Mouse (Mus musculus) lung, embryonic 15.5 days (tissue): Measurements from ENCODE around the gene Igfbpl1. TPM values are rescaled to one million over a fixed set of nuclear protein-coding genes. Genes with fewer than 3 reads are reported as not detected.

Source experiments
- ATAC-seq: fragments of 200-750 bp; cut with Nextera tagmentation; 2 replicates; pipeline ENCODE4 v1.8.0; 2017; ENCODE audit warnings: moderate number of reproducible peaks, borderline replicate concordance; ENCODE audit not compliant: low FRiP score, low TSS enrichment; ENCODE audit errors: extremely low read depth
- H3K27ac ChIP-seq: fragments of 300-500 bp; sonication (generic); 2 replicates; pipeline ENCODE4 v1.5.1; 2015; ENCODE audit warnings: moderate library complexity, mild to moderate bottlenecking, inconsistent platforms
- H3K27me3 ChIP-seq: fragments of 300-500 bp; sonication (generic); 2 replicates; pipeline ENCODE4 v1.6.1; 2015; ENCODE audit warnings: inconsistent platforms
- H3K36me3 ChIP-seq: fragments of 300-500 bp; sonication (generic); 2 replicates; pipeline ENCODE4 v1.6.1; 2015; ENCODE audit warnings: inconsistent platforms
- H3K4me1 ChIP-seq: fragments of 300-500 bp; sonication (generic); 2 replicates; pipeline ENCODE4 v1.6.1; 2015; ENCODE audit warnings: inconsistent platforms
- H3K4me2 ChIP-seq: fragments of 300-500 bp; sonication (generic); 2 replicates; pipeline ENCODE4 v1.6.1; 2015; ENCODE audit warnings: inconsistent platforms, mild to moderate bottlenecking, moderate library complexity
- H3K4me3 ChIP-seq: fragments of 300-500 bp; sonication (generic); 2 replicates; pipeline ENCODE4 v1.5.1; 2015; ENCODE audit warnings: mild to moderate bottlenecking, inconsistent platforms
- H3K9ac ChIP-seq: fragments of 300-500 bp; sonication (generic); 2 replicates; pipeline ENCODE4 v1.6.1; 2015; ENCODE audit warnings: inconsistent platforms
- H3K9me3 ChIP-seq: fragments of 300-500 bp; sonication (generic); 2 replicates; pipeline ENCODE4 v1.6.1; 2016; ENCODE audit warnings: inconsistent platforms
- WGBS: fragments of 180-500 bp; shearing (Covaris S2); methylation state at CpG from one replicate; pipeline ENCODE4 v1.1.7; 2015; 5-methylcytosine and 5-hydroxymethylcytosine counted together
- polyA plus RNA-seq: library from polyadenylated mRNA; unstranded; fragments of >200 nt; fragmentation: Nextera tagmentation; extraction: Ambion mirVana; gene quantifications from 2 replicates; pipeline ENCODE4 v1.2.1, GENCODE M21; 2015

Gene Igfbpl1
- polyA plus RNA-seq, 1 experiment from 2014 or later, result 0.07 TPM

GRCm38 (mm10) chr4:45819208-45819931 lies 7.4 kb downstream of the Igfbpl1 start:
- Histone ChIP-seq H3K9ac (no peak overlapping the region), H3K27me3 (peaks cover 14% of the 10 kb centered on the region), H3K4me2 (peak overlapping the region; percentile 63), H3K4me3 (peak overlapping the region; percentile 28), H3K27ac (peak overlapping the region; percentile 41; the same call in 1 of the 2 replicates), H3K36me3 (no peaks in the 10 kb centered on the region), H3K9me3 (no peaks in the 10 kb centered on the region), H3K4me1 (peaks cover 29% of the 10 kb centered on the region)
- peak; percentile 75 for ATAC-seq
- 4% methylated on average over 17 of the region's 17 CpGs for WGBS

- Histone ChIP-seq H3K9ac (no peak overlapping the region), H3K9me3 (no peaks in the 10 kb centered on the region), H3K27me3 (peaks cover 8% of the 10 kb centered on the region), H3K36me3 (no peaks in the 10 kb centered on the region), H3K4me3 (peak overlapping the region; percentile 28; the same call in 1 of the 2 replicates), H3K4me1 (peaks cover 29% of the 10 kb centered on the region), H3K27ac (peak overlapping the region; percentile 41; the same call in 1 of the 2 replicates), H3K4me2 (peak overlapping the region; percentile 63)
- 24% methylated on average over 4 of the region's 4 CpGs for WGBS
- no peak for ATAC-seq
These were observed 7.9 kb downstream of the Igfbpl1 start for GRCm38 (mm10) chr4:45818814-45819207.

- no peaks in the 10 kb centered on the region for H3K9me3 ChIP-seq
- H3K4me2 ChIP-seq, result no peak overlapping the region
- WGBS, result 46% methylated on average over 7 of the region's 7 CpGs
- H3K4me3 ChIP-seq, result no peak overlapping the region
- peaks cover 22% of the 10 kb centered on the region for H3K4me1 ChIP-seq
- H3K27me3 ChIP-seq, result no peaks in the 10 kb centered on the region; the same call in 1 of the 2 replicates
- no peak overlapping the region for H3K27ac ChIP-seq
- no peaks in the 10 kb centered on the region for H3K36me3 ChIP-seq
- no peak overlapping the region for H3K9ac ChIP-seq
- ATAC-seq, result no peak
These were observed 11.2 kb downstream of the Igfbpl1 start for GRCm38 (mm10) chr4:45815542-45815941.

- Histone ChIP-seq H3K36me3 (no peaks in the 10 kb centered on the region), H3K4me3 (no peak overlapping the region), H3K4me2 (no peak overlapping the region), H3K9me3 (no peaks in the 10 kb centered on the region), H3K4me1 (no peaks in the 10 kb centered on the region), H3K27ac (no peak overlapping the region), H3K27me3 (no peaks in the 10 kb centered on the region), H3K9ac (no peak overlapping the region)
- 20% methylated on average over 8 of the region's 8 CpGs for WGBS
- no peak for ATAC-seq
These were observed 15.5 kb downstream of the Igfbpl1 start for GRCm38 (mm10) chr4:45811250-45811649.

- Histone ChIP-seq H3K4me1 (no peaks in the 10 kb centered on the region), H3K27ac (no peak overlapping the region), H3K9me3 (no peaks in the 10 kb centered on the region), H3K9ac (no peak overlapping the region), H3K4me3 (no peak overlapping the region), H3K4me2 (no peak overlapping the region), H3K27me3 (no peaks in the 10 kb centered on the region), H3K36me3 (no peaks in the 10 kb centered on the region)
- WGBS, result 49% methylated on average over 7 of the region's 7 CpGs
- ATAC-seq, result no peak
These were observed 18.7 kb downstream of the Igfbpl1 start for GRCm38 (mm10) chr4:45808034-45808433.

- no peak for ATAC-seq
- no peaks in the 10 kb centered on the region for H3K27me3 ChIP-seq
- H3K36me3 ChIP-seq, result no peaks in the 10 kb centered on the region
- H3K9ac ChIP-seq, result no peak overlapping the region
- no peak overlapping the region for H3K4me3 ChIP-seq
- 89% methylated on average over 14 of the region's 14 CpGs for WGBS
- H3K4me2 ChIP-seq, result no peak overlapping the region
- peaks cover 6% of the 10 kb centered on the region for H3K4me1 ChIP-seq
- H3K9me3 ChIP-seq, result no peaks in the 10 kb centered on the region
- no peak overlapping the region for H3K27ac ChIP-seq
These were observed 23.8 kb downstream of the Igfbpl1 start for GRCm38 (mm10) chr4:45802900-45803299.

GRCm38 (mm10) chr4:45799956-45800537 lies 26.7 kb downstream of the Igfbpl1 start:
- no peaks in the 10 kb centered on the region for H3K9me3 ChIP-seq
- H3K4me2 ChIP-seq, result no peak overlapping the region
- peaks cover 6% of the 10 kb centered on the region; the same call in 1 of the 2 replicates for H3K27me3 ChIP-seq
- peaks cover 13% of the 10 kb centered on the region for H3K4me1 ChIP-seq
- H3K27ac ChIP-seq, result no peak overlapping the region
- WGBS, result 44% methylated on average over 3 of the region's 3 CpGs
- no peak for ATAC-seq
- H3K9ac ChIP-seq, result no peak overlapping the region
- no peak overlapping the region for H3K4me3 ChIP-seq
- no peaks in the 10 kb centered on the region for H3K36me3 ChIP-seq

- Histone ChIP-seq H3K4me1 (peaks cover 13% of the 10 kb centered on the region), H3K27me3 (peaks cover 6% of the 10 kb centered on the region; the same call in 1 of the 2 replicates), H3K9me3 (no peaks in the 10 kb centered on the region), H3K27ac (no peak within 1 kb of the TSS), H3K9ac (peak within 1 kb of the TSS; percentile 51), H3K4me2 (peak within 1 kb of the TSS; percentile 80), H3K36me3 (no peaks in the 10 kb centered on the region), H3K4me3 (peak within 1 kb of the TSS; percentile 45)
- ATAC-seq, result peak; percentile 85; the same call in 1 of the 2 replicates
- WGBS, result 0% methylated on average over 26 of the region's 26 CpGs
These were observed 27.8 kb downstream of the Igfbpl1 start, which contains the start of gene Aldh1b1 for GRCm38 (mm10) chr4:45798964-45799363. Gene Aldh1b1, plus strand, starts transcription at chr4:45799022.

- 51% methylated on average over 5 of the region's 5 CpGs for WGBS
- H3K36me3 ChIP-seq, result no peaks in the 10 kb centered on the region
- H3K4me3 ChIP-seq, result no peak overlapping the region
- H3K27ac ChIP-seq, result no peak overlapping the region
- H3K4me2 ChIP-seq, result no peak overlapping the region
- H3K9ac ChIP-seq, result no peak overlapping the region
- peaks cover 6% of the 10 kb centered on the region; the same call in 1 of the 2 replicates for H3K27me3 ChIP-seq
- H3K9me3 ChIP-seq, result no peaks in the 10 kb centered on the region
- ATAC-seq, result no peak
- peaks cover 13% of the 10 kb centered on the region for H3K4me1 ChIP-seq
These were observed 30.0 kb downstream of the Igfbpl1 start for GRCm38 (mm10) chr4:45796760-45797159.

- H3K4me3 ChIP-seq, result peak overlapping the region; percentile 32
- peaks cover 13% of the 10 kb centered on the region for H3K4me1 ChIP-seq
- H3K9me3 ChIP-seq, result no peaks in the 10 kb centered on the region
- no peaks in the 10 kb centered on the region for H3K36me3 ChIP-seq
- WGBS, result 3% methylated on average over 12 of the region's 12 CpGs
- H3K4me2 ChIP-seq, result peak overlapping the region; percentile 61
- H3K27ac ChIP-seq, result peak overlapping the region; percentile 39; the same call in 1 of the 2 replicates
- H3K27me3 ChIP-seq, result peaks cover 6% of the 10 kb centered on the region; the same call in 1 of the 2 replicates
- no peak overlapping the region; the same call in 1 of the 2 replicates for H3K9ac ChIP-seq
- peak; percentile 66 for ATAC-seq
These were observed 31.4 kb downstream of the Igfbpl1 start for GRCm38 (mm10) chr4:45795191-45795811.

- H3K4me3 ChIP-seq, result no peak overlapping the region
- H3K27me3 ChIP-seq, result peaks cover 3% of the 10 kb centered on the region; the same call in 1 of the 2 replicates
- no peak overlapping the region for H3K27ac ChIP-seq
- H3K9me3 ChIP-seq, result no peaks in the 10 kb centered on the region
- 46% methylated on average over 2 of the region's 2 CpGs for WGBS
- no peak for ATAC-seq
- no peak overlapping the region for H3K4me2 ChIP-seq
- H3K9ac ChIP-seq, result no peak overlapping the region
- no peaks in the 10 kb centered on the region for H3K36me3 ChIP-seq
- H3K4me1 ChIP-seq, result peaks cover 9% of the 10 kb centered on the region
These were observed 36.7 kb downstream of the Igfbpl1 start for GRCm38 (mm10) chr4:45790018-45790417.
